Comparison of ENCODE assay signal across 8 mouse cellular contexts in the genomic region with DNA sequence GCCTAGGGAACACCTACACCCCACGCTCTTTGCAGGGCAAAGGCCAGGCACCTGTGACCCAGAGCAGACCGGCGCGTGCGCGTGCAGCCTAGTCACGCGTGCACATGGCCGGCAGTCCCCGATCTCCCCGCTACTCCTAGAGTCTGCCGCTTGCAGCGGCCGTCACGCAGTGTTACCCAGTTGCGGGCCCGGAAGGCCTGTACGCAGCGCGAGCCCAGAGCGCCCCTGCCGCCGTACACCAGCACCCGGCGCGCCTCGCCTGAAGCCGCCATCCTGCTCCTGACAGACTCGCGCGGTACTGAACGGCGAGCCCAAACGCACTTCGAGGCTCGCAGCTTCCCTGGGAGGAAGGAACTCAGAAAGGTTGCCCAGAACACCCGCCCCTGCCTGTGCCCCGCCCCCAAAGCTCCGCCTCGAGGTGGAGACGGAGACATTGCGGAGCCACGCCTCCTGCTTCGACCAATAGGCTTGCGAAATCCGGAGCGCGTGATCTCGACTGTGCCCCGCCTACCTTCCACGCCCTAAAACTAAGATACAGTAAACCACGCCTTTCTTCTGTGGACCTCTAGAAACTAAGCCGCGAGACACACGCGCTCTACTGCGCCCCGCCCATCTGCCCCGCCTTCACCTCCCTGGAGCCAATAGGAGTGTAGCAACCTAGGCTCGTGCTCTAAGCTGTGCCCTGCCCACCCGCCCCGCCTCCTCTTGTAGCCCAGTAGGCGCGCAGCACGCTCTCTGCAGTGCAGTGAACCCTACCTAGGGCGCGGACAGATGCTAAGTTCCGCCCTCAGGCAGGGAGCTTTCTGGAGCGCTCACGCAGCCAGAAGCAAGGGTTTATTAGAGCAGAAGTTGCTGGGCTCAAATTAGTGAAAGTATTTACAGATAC. TPM values are rescaled to one million over a fixed set of nuclear protein-coding genes. Genes with fewer than 3 reads are reported as not detected.
A peak's percentile ranks its signal among the peaks of the same experiment; 100 is the strongest.
DNase-seq lines count a peak whose midpoint lies in the region; ATAC-seq and TF ChIP-seq lines count a peak whose summit lies in the region.

A gene (minus strand): TSS at position 406 of the 886 bp plus-strand sequence.

- peaks cover 10% of the 10 kb centered on the region for H3K36me3 ChIP-seq in hindbrain, embryonic 10.5 days
- no peaks in the 10 kb centered on the region for H3K36me3 ChIP-seq in lung, postnatal 0 days (ENCODE audit: insufficient read depth, low read length)

- peak; percentile 32; the same call in 1 of the 2 replicates for TF ChIP-seq CTCF in lung, postnatal 0 days (IDR thresholded peaks at IDR 0.05)

- peak within 1 kb of the TSS; percentile 87 for H3K27ac ChIP-seq in hindbrain, embryonic 10.5 days
- H3K27ac ChIP-seq in lung, postnatal 0 days (ENCODE audit: low read length), result peak within 1 kb of the TSS; percentile 77

- H3K9me3 ChIP-seq in hindbrain, embryonic 10.5 days, result no peaks in the 10 kb centered on the region
- H3K9me3 ChIP-seq in lung, postnatal 0 days (ENCODE audit: low read length), result no peaks in the 10 kb centered on the region

- no peaks in the 10 kb centered on the region for H3K27me3 ChIP-seq in hindbrain, embryonic 10.5 days (ENCODE audit: insufficient read depth, poor library complexity, severe bottlenecking)
- no peaks in the 10 kb centered on the region for H3K27me3 ChIP-seq in lung, postnatal 0 days (replicated peaks; ENCODE audit: insufficient read depth, low read length)

- H3K4me3 ChIP-seq in hindbrain, embryonic 10.5 days, result peak within 1 kb of the TSS; percentile 79
- H3K4me3 ChIP-seq in lung, postnatal 0 days (ENCODE audit: low read depth, low read length), result peak within 1 kb of the TSS; percentile 58

- H3K4me2 ChIP-seq in lung, postnatal 0 days (replicated peaks; ENCODE audit: low read depth, low read length), result peak within 1 kb of the TSS; percentile 97

- peak within 1 kb of the TSS; percentile 39 for H3K9ac ChIP-seq in lung, postnatal 0 days (replicated peaks; ENCODE audit: low read depth)

- under 1% methylated on average over 70 of the region's 70 CpGs for WGBS in hindbrain, embryonic 10.5 days
- WGBS in lung, postnatal 0 days, result under 1% methylated on average over 70 of the region's 70 CpGs

- ATAC-seq in frontal cortex, adult (ENCODE audit: low TSS enrichment), result peak; percentile 92
- ATAC-seq in lung, postnatal 0 days, result peak; percentile 99

- peaks cover 27% of the 10 kb centered on the region for H3K4me1 ChIP-seq in hindbrain, embryonic 10.5 days (replicated peaks)
- H3K4me1 ChIP-seq in lung, postnatal 0 days (ENCODE audit: insufficient read depth, low read depth, low read length), result peaks cover 10% of the 10 kb centered on the region; the same call in 1 of the 2 replicates

- peak; percentile 96 for DNase-seq in MN1 (ENCODE audit: low spot score)
- DNase-seq in cerebellum, adult 9-10 months, result peak; percentile 97
- peak; percentile 99 for DNase-seq in hindbrain, embryonic 10.5 days (ENCODE audit: low spot score)
- peak; percentile 99 for DNase-seq in layer of hippocampus, adult 9-11 months
- peak; percentile 100 for DNase-seq in lung, postnatal 0 days (ENCODE audit: low spot score)
- peak; percentile 82 for DNase-seq in ovary, postnatal 14 days (ENCODE audit: low spot score)
- DNase-seq in thymus, postnatal 14 days, result peak; percentile 97

- 0 out of 2 replicates have a peak, but pooled peaks have one; percentile 2 for TF ChIP-seq EP300 in lung, postnatal 0 days (IDR thresholded peaks at IDR 0.05)

RNA-seq across cellular contexts. Expression of the gene that starts here (rescaled TPM):
- 123 and 130 TPM in 2 replicates for polyA plus RNA-seq in hindbrain, embryonic 10.5 days (2016; fragmentation: Nextera tagmentation; extraction: Ambion mirVana)
- 83.5 and 85.3 TPM in 2 replicates for polyA plus RNA-seq in lung, postnatal 0 days (2015; fragmentation: Nextera tagmentation; extraction: Ambion mirVana)

Comparison
In these comparisons a context has a peak if more than half of its experiments do, and no peak if none do; other contexts are left out.
1. Peak in every context shown above with its lines: DNase-seq, ATAC-seq, H3K4me3 ChIP-seq and H3K27ac ChIP-seq.